7 mouse cellular contexts compared by ENCODE assay signal in genomic region chr15:87940837-87941236, GRCm38 (mm10).
DNase-seq lines count a peak whose midpoint lies in the region; ATAC-seq and TF ChIP-seq lines count a peak whose summit lies in the region.

No protein-coding gene starts in this region.

- H3K4me3 ChIP-seq in lung, embryonic 14.5 days (ENCODE audit: low read depth, low read length) = no peak overlapping the region
- H3K4me3 ChIP-seq in stomach, postnatal 0 days (ENCODE audit: low read depth, low read length) = no peak overlapping the region

- peak; percentile 49 for DNase-seq in lung, embryonic 14.5 days
- DNase-seq in lung, postnatal 4 days = no peak
- DNase-seq in adrenal gland, postnatal 25 days = peak; percentile 54
- peak; percentile 25 to 64 for DNase-seq in cerebellum, postnatal 4 days (ENCODE audit: low spot score in 2 of 2)
- DNase-seq in layer of hippocampus, postnatal 25 days (ENCODE audit: extremely low spot score in 1 of 2, low spot score in 1 of 2) = peak; percentile 31 to 69
- no peak for DNase-seq in stomach, postnatal 0 days (ENCODE audit: low spot score)
- no peak for DNase-seq in heart, adult 11 months

- TF ChIP-seq EP300 in stomach, postnatal 0 days (optimal IDR thresholded peaks at IDR 0.05) = no peak

- H3K4me2 ChIP-seq in lung, embryonic 14.5 days = no peak overlapping the region
- H3K4me2 ChIP-seq in stomach, postnatal 0 days (replicated peaks; ENCODE audit: low read depth) = no peak overlapping the region

- H3K9ac ChIP-seq in lung, embryonic 14.5 days = no peak overlapping the region
- no peak overlapping the region for H3K9ac ChIP-seq in stomach, postnatal 0 days (ENCODE audit: low read length)

- H3K4me1 ChIP-seq in lung, embryonic 14.5 days (ENCODE audit: insufficient read depth) = no peaks in the 10 kb centered on the region
- H3K4me1 ChIP-seq in stomach, postnatal 0 days (replicated peaks; ENCODE audit: control insufficient read depth, insufficient read depth) = no peaks in the 10 kb centered on the region

- H3K9me3 ChIP-seq in lung, embryonic 14.5 days (ENCODE audit: low read depth, low read length) = no peaks in the 10 kb centered on the region
- H3K9me3 ChIP-seq in stomach, postnatal 0 days (ENCODE audit: control insufficient read depth, low read length) = no peaks in the 10 kb centered on the region

- WGBS in lung, embryonic 14.5 days = 46% methylated on average over 3 of the region's 3 CpGs
- 54% methylated on average over 3 of the region's 3 CpGs for WGBS in stomach, postnatal 0 days

- H3K27ac ChIP-seq in lung, embryonic 14.5 days (ENCODE audit: low read depth) = no peak overlapping the region
- H3K27ac ChIP-seq in stomach, postnatal 0 days (replicated peaks) = no peak overlapping the region

- H3K27me3 ChIP-seq in lung, embryonic 14.5 days (ENCODE audit: insufficient read depth, low read length) = no peaks in the 10 kb centered on the region
- H3K27me3 ChIP-seq in stomach, postnatal 0 days (ENCODE audit: control insufficient read depth, insufficient read depth, low read length) = no peaks in the 10 kb centered on the region

- no peak for ATAC-seq in lung, embryonic 14.5 days (ENCODE audit: insufficient read depth)
- no peak for ATAC-seq in stomach, postnatal 0 days (ENCODE audit: low FRiP score, low TSS enrichment)

- peak; percentile 54; the same call in 1 of the 2 replicates for TF ChIP-seq CTCF in lung, embryonic 14.5 days (IDR thresholded peaks at IDR 0.05; ENCODE audit: low read depth)
- TF ChIP-seq CTCF in stomach, postnatal 0 days (IDR thresholded peaks at IDR 0.05; ENCODE audit: low read depth) = peak; percentile 66

- H3K36me3 ChIP-seq in lung, embryonic 14.5 days (ENCODE audit: insufficient read depth) = no peaks in the 10 kb centered on the region
- H3K36me3 ChIP-seq in stomach, postnatal 0 days (ENCODE audit: control insufficient read depth, insufficient read depth, low read length) = no peaks in the 10 kb centered on the region

Comparison
In these comparisons a context has a peak if more than half of its experiments do, and no peak if none do; other contexts are left out.
1. DNase-seq: peak in lung, embryonic 14.5 days (single experiment), adrenal gland, postnatal 25 days (single experiment), cerebellum, postnatal 4 days (2 of 2) and layer of hippocampus, postnatal 25 days (2 of 2); none in lung, postnatal 4 days (0 of 2), stomach, postnatal 0 days (single experiment) and heart, adult 11 months (single experiment).